Mouse (Mus musculus) left cerebral cortex, adult 8-10 months (tissue): Measurements from ENCODE around the gene Cd6. TPM values are rescaled to one million over a fixed set of nuclear protein-coding genes. Genes with fewer than 3 reads are reported as not detected.

Source experiments
- total RNA-seq, 4 experiments: library from RNA; stranded (reverse); gene quantifications; 2 replicates each; pipeline ENCODE4 v1.2.4; 2022

The Cd6 gene
- total RNA-seq, 4 experiments from 2014 or later: 1.5 to 4.1 (median 2.2) TPM

Other genes starting within 250 kb of the Cd6 start
- 100 to 1,000 TPM; 181 to 219 (median 206) TPM for gene Ddb1, start 224.7 kb downstream of the Cd6 start, total RNA-seq
- gene Tkfc, start 224.4 kb downstream of the Cd6 start, total RNA-seq: 10 to 100 TPM; 17.4 to 19.9 (median 19.3) TPM
- gene Vwce, start 195.8 kb downstream of the Cd6 start, total RNA-seq: under 1 TPM; 0.39 to 0.77 (median 0.47) TPM
- gene Pga5, start 152.0 kb downstream of the Cd6 start, total RNA-seq: not detected
- gene Vps37c, start 141.3 kb downstream of the Cd6 start, total RNA-seq: 10 to 100 TPM; 17.8 to 23.9 (median 20.9) TPM
- gene Cd5, start 91.1 kb downstream of the Cd6 start, total RNA-seq: under 1 TPM; 0.13 to 0.51 (median 0.43) TPM
- gene Slc15a3, start 9.7 kb upstream of the Cd6 start, total RNA-seq: 10 to 100 TPM in 1 of 4 experiments, 1 to 10 TPM in 3; 1.2 to 11.7 (median 3.9) TPM
- gene Tmem132a, start 39.9 kb upstream of the Cd6 start, total RNA-seq: 100 to 1,000 TPM; 218 to 239 (median 228) TPM
- 10 to 100 TPM; 45.0 to 48.1 (median 45.5) TPM for gene Tmem109, start 51.9 kb upstream of the Cd6 start, total RNA-seq
- gene Prpf19, start 65.2 kb upstream of the Cd6 start, total RNA-seq: 100 to 1,000 TPM; 196 to 220 (median 207) TPM
- gene Zp1, start 90.6 kb upstream of the Cd6 start, total RNA-seq: 1 to 10 TPM in 1 of 4 experiments, under 1 TPM in 1, not detected in 2; 0.19 to 1.5 TPM
- gene Ptgdr2, start 107.1 kb upstream of the Cd6 start, total RNA-seq: under 1 TPM in 2 of 4 experiments, not detected in 2; 0.17 to 0.19 TPM
- 1 to 10 TPM; 7.2 to 8.2 (median 7.7) TPM for gene Ccdc86, start 119.2 kb upstream of the Cd6 start, total RNA-seq
- gene Ms4a10, start 144.6 kb upstream of the Cd6 start, total RNA-seq: not detected
- 1 to 10 TPM in 1 of 4 experiments, not detected in 3; 1.1 TPM for gene Ms4a15, start 163.2 kb upstream of the Cd6 start, total RNA-seq
- not detected for gene Ms4a18, start 188.0 kb upstream of the Cd6 start, total RNA-seq